Mouse (Mus musculus) MEL (cell line): ENCODE data around the gene Cysrt1.

Experiments
- HCFC1 ChIP-seq: IDR thresholded peaks from 2 replicates; pipeline ENCODE4 v1.6.1; 2012; ENCODE audit warnings: low read depth, mild to moderate bottlenecking, inconsistent platforms, low read length, improper control_type of control experiment, moderate library complexity
- JUND ChIP-seq: IDR thresholded peaks from 2 replicates; pipeline ENCODE4 v1.6.1; 2011; ENCODE audit warnings: low read depth, mild to moderate bottlenecking, improper control_type of control experiment, low read length
- MAZ ChIP-seq: IDR thresholded peaks from 2 replicates; pipeline ENCODE4 v1.6.1; 2012; ENCODE audit warnings: low read depth, mild to moderate bottlenecking, inconsistent platforms, low read length, improper control_type of control experiment

DNA sequence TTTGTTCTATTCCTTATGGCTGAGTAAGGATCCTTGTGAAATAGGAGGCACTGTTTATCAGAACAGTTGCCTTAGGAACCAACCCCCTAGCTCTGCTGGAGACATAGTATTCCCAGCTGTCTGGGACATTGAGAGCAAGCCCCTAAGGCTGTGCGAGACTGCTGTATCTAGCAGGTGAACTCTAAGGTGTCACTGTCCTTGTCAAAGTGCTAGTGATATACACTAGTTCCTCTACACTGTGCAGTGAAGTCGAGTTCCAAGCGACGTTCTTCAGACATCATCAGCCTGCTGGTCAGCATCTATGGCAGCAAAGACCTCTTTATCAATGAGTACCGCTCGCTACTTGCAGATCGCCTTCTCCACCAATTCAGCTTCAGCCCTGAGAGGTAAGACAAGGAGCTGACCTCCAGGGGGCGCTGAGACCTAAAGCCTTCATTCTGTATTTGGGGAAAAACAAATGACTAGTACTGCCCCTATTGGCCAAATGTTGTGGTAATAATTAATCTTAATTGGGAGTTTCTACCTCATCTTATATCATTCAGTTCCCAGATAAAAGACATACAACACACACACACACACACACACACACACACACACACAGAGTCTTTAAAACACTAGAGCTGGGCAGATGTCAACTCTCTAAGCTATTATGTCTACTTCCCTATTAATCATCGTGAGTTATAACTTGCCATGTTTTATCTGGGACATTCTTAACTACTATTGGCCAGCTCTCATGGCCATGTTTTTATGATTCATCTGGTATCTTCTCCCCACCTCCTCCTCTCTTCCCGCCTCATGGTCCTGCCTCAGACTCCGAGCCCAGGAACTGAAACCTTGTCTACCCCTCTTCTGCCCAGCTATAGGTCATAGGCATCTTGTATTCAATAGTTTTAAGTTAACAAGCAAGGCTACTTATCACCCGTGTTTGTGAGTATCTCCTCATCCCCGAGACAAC is 37.0 kb upstream of the Cysrt1 start:
- TF ChIP-seq JUND: no peak
- no peak for TF ChIP-seq MAZ
- TF ChIP-seq HCFC1: no peak
